Mouse (Mus musculus) G1E (cell line): ENCODE measurements around the gene Mtmr10.

Experiments used
- CTCF ChIP-seq: IDR thresholded peaks from 2 replicates; pipeline ENCODE4 v1.5.1; 2012; ENCODE audit warnings: low read depth, low read length, inconsistent platforms, mixed read lengths
- TAL1 ChIP-seq: conservative IDR thresholded peaks from 2 replicates; pipeline ENCODE4 v1.6.1; 2012; ENCODE audit warnings: low read depth, low read length, inconsistent platforms, mixed read lengths

DNA sequence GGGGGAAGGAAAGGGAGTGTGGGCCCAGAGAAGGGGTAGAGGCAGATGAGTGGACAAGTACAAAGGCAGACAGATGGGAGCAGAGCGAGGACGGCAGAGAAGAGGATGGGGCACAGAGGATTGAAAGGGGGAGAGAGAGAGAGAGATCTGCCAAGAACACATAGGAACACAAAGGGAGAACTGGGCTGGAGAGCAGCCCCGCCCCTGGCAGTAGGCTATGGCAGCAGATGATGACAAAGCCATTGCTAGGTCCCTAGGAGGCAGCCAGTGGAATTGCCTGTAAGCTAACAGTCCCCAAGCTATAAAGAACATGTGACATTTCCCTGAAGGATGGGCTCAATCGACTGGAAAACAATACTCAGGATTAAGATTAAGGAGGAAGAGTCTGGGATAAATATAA, 11.9 kb upstream of the Mtmr10 start:
- TF ChIP-seq CTCF (no peak), TAL1 (no peak)
